Mouse (Mus musculus) layer of hippocampus, adult 2 months (tissue): Measurements from ENCODE around the gene Cfap77. TPM values are rescaled to one million over a fixed set of nuclear protein-coding genes. Genes with fewer than 3 reads are reported as not detected.

Source experiments
- DNase-seq, 2 experiments: peaks; one replicate each; pipeline ENCODE4 v3.0.0; 2022; ENCODE audit warnings: low spot score in 2 of 2
- H3K27ac ChIP-seq: fragments of 200-600 bp; 2 replicates; pipeline ENCODE4 v1.8.1; 2022
- H3K4me3 ChIP-seq: fragments of 200-600 bp; 2 replicates; pipeline ENCODE4 v1.8.1; 2022; ENCODE audit warnings: mild to moderate bottlenecking
- CTCF ChIP-seq: fragments of 200-600 bp; conservative IDR thresholded peaks from 2 replicates; pipeline ENCODE4 v1.8.1; 2022; ENCODE audit warnings: antibody characterized with exemption, mild to moderate bottlenecking, moderate library complexity
- total RNA-seq, 2 experiments: library from RNA; stranded (reverse); gene quantifications; 2 replicates each; pipeline ENCODE4 v1.2.3; 2021

Gene Cfap77
- total RNA-seq, 2 experiments from 2014 or later, result 0.32 to 0.64 TPM

DNA sequence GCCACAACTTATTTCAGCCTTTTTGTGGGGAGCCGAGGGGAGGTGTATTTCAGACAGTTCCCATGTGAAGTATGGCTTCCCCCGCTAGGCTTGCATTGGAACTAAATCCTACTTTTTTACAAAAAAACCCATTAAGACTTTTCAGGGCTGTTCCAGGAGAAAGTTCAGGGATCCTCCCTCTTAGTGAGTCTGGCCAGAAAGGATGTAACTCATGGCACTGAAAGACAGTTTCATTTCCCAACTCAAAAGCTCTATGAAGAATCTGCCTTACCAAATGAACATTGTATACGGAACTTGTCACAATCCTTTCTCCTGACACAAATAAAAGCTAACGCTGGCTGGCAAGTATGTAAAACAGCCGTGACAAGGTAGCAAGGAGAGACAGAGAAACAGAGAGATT, 15.1 kb downstream of the Cfap77 start:
- H3K27ac ChIP-seq, result no peak overlapping the region
- TF ChIP-seq CTCF, result no peak
- H3K4me3 ChIP-seq, result no peak overlapping the region
- no peak for DNase-seq

DNA sequence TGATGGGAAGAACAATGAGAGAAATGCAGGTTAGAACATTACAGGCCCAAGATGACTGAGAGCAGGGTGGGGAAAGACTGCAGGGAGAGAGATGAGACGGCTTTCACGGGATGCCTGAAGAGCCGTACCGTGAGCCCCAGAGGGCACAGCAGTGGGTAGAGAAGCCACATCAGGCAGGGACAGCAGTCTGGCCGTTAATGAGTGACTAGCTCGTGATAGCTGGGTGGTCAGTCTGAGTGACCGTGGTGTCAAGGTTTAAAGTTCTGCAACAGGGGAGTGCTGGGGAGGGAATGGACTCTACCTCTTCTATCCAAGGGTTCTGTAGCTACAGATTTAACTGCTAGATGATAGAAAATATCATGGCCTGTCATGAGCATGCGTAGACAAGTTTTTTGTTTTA, 19.2 kb downstream of the Cfap77 start:
- no peak for DNase-seq
- Histone ChIP-seq H3K27ac (no peak overlapping the region), H3K4me3 (no peak overlapping the region)
- no peak for TF ChIP-seq CTCF

DNA sequence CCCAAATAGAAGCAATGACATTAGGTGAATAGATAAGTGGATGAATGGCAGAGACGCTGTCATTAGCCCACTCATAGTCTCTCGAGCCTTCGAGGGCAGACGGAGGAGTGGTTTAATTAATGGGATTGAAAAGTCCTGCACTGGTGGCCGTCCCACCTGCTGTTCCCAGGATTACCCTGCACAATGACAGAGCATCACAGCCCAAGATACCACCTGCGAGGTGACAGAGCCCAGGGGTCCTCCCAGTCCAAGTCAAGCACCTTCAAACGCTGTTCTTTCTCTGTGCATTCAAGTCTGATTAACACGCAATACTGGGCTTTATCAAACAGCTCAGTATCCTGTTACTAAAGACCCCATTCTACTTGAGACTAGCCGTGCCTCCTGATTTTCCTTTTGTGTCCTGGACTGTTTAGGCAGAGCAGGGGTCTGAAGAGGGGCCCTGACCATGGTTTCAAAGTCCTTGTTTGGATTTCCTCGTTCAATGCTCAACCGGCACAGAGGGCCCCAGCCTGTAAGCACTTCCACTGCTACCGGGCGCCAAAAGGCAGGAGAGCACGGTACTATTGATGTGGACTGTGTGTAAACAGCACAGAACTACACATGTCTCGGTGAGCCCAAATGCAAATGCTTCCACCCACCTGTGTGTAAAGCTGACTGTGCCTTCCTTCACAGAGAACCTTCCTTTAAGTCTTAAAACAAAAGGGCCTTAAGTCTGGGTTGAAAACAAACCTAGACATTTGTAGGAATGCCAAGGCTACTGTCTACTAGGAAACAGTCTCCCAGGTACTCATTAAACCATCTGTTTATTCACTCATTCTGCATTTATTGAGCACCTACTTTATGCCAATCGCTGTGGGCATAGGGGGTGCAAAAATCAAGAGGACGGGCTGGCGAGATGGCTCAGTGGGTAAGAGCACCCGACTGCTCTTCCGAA, 20.1 kb downstream of the Cfap77 start:
- no peak for TF ChIP-seq CTCF
- Histone ChIP-seq H3K27ac (no peak overlapping the region), H3K4me3 (no peak overlapping the region)
- DNase-seq, result no peak

DNA sequence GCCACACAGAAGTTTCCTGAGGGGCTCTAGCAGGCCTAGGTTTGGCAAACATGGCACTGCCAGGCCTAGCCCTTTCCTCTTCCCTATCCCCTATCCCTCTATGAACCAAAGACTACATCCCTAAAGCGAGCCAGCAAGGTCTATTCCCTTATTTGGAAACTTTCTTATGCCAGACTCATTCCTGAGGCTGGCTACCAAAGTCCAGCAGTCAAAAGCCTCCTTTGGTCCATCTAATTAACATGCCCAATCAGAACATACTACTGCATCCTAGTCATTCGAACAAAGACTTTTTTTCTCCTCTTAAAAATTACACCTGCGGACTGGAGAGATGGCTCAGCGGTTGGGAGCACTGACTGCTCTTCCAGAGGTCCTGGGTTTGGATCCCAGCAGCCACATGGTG, 22.9 kb downstream of the Cfap77 start:
- Histone ChIP-seq H3K27ac (no peak overlapping the region), H3K4me3 (no peak overlapping the region)
- TF ChIP-seq CTCF, result no peak
- no peak for DNase-seq

DNA sequence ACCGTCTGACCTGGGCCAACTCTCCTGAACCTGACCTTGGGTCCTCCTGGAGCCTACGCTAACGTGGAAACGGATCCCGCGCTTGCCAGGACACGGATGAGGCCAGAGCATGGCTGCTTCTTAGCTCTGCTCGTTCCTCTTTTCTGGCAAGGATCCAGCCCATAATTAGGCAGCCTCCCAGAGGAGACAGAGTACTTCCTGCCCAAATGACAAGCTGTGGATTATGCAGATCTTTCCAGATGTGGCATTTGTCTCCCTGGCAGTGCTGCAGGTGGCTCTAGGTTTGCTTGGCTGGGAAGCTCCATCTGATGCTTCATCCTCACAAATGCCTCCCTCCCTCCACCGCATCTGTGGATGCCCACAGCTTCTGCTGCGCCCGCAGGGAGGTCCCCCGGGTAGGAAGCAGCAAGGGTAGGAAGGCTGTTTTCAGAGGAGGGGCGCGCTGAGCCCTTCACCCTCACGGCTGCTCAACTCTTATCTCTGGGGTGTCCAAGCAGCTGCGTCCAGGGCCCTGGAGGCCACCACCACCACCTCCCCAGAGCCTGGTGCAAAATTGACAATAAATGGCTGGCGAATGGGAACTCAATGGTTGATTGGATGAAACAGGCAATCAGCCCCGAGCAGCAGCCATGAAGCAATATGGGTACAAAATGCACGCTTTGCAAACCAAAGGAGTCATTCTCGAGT, 24.7 kb downstream of the Cfap77 start:
- H3K27ac ChIP-seq, result no peak overlapping the region
- no peak for DNase-seq
- no peak for TF ChIP-seq CTCF
- H3K4me3 ChIP-seq, result no peak overlapping the region

DNA sequence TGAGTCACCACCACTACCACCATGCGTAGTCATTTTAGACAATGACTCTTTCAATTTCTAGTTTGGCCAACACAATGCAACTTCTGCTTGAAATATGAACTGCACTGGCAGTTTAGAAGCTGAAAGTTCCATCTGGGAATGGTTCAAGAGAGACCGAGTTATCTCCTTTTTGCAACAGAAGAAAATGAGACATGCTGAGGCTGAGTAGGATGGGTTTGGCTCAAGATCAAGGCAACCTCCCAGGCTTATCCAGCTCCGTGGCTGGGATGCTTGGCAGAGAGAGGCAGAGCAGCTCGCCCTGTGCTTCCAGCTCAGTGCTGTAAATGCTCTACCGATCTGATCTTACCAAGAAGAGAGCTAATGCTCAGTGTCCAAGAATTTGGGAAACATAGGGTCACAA, 29.6 kb downstream of the Cfap77 start:
- peak; percentile 37 to 65 for DNase-seq
- Histone ChIP-seq H3K4me3 (no peak overlapping the region), H3K27ac (no peak overlapping the region)
- TF ChIP-seq CTCF, result no peak

DNA sequence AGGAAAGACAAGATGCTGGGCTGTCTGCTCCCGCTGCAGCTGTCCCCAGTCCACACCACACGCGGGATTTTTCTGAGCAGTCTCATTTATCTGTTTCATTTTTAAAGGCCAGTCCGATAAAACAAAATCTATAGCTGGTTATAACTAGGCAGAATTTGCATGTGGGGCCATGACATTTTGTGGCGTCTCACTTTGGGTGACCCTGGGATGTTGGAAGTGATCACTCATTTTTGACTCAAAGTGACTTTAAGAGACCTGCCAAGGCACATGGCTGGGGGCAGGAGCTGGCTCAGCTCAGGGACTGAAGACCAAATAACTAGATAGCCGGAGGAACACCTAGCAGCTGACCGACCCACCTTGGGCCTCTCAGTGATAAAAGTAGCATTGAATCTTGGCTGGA, 31.9 kb downstream of the Cfap77 start:
- Histone ChIP-seq H3K27ac (no peak overlapping the region), H3K4me3 (no peak overlapping the region)
- TF ChIP-seq CTCF, result no peak
- DNase-seq, result no peak

DNA sequence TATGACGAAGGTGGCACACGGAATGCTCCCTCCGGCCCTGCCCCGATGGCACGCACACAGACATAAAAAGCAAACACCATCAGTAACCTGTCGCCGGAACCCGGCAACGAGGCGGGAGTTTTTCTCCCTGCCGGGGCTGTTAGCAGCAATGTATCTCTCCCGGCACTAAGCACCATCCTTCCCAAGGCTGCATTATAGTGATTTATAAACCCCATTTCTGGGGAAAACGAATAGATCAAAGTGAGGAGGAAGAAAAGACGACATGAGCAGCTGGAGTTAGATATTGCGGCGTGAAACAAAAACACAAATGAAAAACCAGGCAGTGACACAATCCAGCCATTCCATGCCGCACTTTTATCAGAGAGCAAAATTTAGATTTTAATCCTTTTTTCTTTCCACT, 33.8 kb downstream of the Cfap77 start:
- no peak overlapping the region for H3K4me3 ChIP-seq
- no peak for DNase-seq
- no peak overlapping the region for H3K27ac ChIP-seq
- TF ChIP-seq CTCF, result no peak

DNA sequence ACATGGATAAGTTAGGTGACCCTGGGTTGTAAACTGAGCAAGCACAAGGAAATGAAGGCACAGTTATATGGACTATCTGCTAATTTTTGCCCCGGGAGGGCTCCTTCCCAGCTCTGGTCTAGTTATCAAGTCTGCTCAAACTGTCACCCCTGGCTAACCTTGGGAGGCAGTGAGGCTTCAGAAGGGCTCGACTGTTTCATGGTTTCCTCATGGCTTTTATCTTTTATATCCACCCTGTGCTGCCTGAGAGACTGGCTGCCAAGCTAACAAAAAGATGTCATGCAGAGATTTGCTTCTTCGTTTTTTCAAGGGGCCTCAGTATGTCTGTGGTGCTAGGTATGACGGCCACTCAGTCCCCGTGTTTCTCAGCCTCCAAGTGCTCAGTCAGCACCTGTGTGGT, 36.2 kb downstream of the Cfap77 start:
- no peak for DNase-seq

DNA sequence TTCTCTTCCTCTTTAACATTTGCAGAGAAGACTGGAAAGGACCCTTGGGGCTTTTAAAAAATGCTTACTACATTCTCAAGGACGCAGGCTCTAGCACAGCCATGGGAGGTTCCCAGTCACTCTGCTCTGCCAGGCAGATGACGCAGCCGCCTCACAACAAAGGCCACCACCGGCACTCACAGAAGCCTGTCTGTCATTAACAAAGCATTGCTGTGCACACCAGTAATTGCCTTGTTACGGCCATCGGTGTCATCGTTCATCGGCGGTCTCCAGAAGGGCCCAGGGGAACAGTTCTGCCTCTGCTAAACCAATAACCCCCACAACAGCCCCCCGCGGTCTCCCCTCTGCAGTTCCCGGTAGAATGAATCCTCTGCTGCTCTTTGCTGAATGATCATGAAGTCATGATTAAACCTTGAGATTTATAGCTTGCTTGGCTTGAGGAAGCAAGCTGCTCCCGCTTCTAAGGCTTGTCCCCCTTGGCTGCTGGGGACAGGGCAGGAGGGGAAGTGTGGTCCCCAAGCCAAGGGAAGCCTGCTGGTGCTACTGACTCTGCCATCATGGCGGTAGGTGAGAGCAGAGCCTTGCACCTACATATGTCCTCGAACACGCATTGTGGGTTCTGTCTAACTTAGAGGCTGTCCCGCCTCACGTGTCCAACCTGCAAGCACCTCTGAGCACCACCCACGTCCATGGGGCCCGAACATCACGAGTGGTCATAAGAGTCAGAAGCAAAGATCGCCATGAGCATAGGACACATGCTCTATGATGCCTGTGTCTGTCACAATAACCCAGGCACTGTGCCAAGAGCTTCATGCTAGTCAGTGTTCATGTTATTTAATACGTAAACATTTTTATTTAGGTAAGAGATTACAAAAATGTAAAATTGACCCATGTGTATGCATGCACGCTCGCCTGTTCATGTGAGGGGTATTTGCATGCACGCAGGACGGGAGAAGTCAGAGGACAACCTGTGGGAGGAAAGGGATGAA, 38.0 kb downstream of the Cfap77 start:
- H3K27ac ChIP-seq, result no peak overlapping the region
- TF ChIP-seq CTCF, result no peak
- DNase-seq, result no peak
- no peak overlapping the region for H3K4me3 ChIP-seq

More for the DNA sequence above, 36.2 kb downstream of the Cfap77 start:
- H3K4me3 ChIP-seq, result no peak overlapping the region
- TF ChIP-seq CTCF, result no peak
- H3K27ac ChIP-seq, result no peak overlapping the region

DNA sequence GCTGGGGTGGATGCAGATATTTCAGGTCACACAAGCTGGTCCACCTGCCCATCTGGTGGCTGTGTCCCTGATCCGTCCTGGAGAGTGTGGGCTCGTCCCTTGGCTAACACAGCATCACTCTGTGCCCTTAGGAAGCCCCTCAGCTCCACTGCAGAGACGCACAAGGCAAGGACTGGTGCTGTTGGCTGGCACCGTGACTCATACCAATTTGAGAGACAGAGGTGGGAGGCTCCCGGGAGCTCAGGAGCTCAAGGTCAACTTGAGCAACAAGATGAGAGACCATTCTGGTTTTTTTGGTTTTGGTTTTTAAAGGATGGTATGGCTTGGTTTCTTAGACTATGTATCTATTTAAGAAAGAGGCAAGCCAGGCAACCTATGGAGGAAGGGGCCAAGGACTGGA, 42.3 kb downstream of the Cfap77 start:
- TF ChIP-seq CTCF, result no peak
- H3K4me3 ChIP-seq, result no peak overlapping the region
- H3K27ac ChIP-seq, result no peak overlapping the region
- no peak for DNase-seq

DNA sequence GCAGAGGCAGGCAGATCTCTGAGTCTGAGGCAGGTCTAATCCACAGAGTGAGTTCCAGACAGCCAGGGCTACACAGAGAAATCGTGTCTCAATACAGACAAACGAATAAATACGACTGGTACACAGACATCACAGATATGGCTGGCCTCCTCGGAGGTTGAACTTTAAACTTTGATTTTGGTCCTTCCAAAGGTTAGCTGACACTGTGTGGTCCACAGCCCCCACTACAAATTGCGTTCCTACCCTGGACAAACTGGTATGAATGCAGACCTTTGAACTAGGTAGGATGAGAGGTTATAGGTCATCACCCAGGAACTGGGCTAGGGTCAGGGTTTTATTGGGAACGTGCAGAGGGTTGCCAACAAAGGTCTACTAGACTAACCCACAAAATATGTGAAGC, 47.2 kb downstream of the Cfap77 start:
- no peak for DNase-seq

DNA sequence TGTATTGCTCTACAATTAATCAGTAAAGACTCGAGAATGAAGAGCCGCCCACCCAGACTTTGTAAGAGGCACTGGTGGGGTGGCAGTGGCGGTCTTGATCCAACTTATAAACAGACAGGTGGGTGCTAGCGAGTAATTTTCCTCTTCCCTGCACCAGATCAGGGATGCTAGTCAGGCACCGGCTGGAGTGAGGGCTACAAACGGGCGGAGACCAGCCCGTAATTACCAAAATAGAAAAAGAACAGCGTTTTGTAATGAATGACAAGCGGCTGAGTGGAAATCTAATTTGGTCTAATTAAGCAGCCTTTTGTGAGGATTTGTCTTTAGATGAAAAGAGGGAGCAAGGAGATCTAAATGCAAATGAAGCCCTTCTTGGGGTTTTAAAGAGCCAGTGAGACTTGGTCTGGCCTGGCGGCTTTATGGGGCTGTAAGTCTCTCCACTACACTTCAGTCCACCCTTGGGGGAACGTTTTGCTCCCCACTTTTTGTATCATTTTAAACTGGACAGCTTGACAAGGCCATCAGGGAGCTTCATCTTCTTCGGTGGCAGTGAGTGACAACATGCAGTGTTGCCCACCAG, 48.3 kb downstream of the Cfap77 start:
- TF ChIP-seq CTCF, result no peak
- Histone ChIP-seq H3K27ac (no peak overlapping the region), H3K4me3 (no peak overlapping the region)
- DNase-seq, result peak in 1 of 2 experiments; percentile 15

More for the DNA sequence above, 47.2 kb downstream of the Cfap77 start:
- Histone ChIP-seq H3K27ac (no peak overlapping the region), H3K4me3 (no peak overlapping the region)
- no peak for TF ChIP-seq CTCF
